Mouse (Mus musculus): Measurements from ENCODE around the gene Katna1. TPM values are rescaled to one million over a fixed set of nuclear protein-coding genes. Genes with fewer than 3 reads are reported as not detected.
A peak's percentile ranks its signal among the peaks of the same experiment; 100 is the strongest.

Gene Katna1
- total RNA-seq, 4 experiments from 2014 or later, result 10.1 to 14.0 (median 13.7) TPM

GRCm38 (mm10) chr10:7779751-7780237 is 54.0 kb downstream of the Katna1 start:
- no peak for DNase-seq (ENCODE audit: low spot score)

- peak; percentile 82 for DNase-seq (ENCODE audit: low spot score)
Measured at GRCm38 (mm10) chr10:7780238-7781176, 54.7 kb downstream of the Katna1 start.

DNA sequence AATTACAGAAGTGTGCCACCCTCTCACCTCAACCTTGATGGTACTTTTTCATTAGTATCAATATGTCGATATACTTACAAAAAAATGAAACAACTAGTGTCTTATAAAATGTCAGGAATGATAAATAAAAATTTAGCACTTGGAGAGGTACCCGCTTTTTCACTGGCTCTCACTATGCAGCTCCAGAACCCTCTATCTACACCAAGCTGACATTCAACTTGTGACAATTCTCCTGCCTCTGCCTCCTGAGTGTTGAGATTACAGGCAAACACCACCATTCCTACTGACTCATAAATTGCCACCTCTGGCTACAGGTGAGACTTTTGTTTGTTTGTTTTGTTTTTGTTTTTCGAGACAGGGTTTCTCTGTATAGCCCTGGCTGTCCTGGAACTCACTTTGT is 55.4 kb downstream of the Katna1 start:
- no peak for DNase-seq (ENCODE audit: low spot score)

DNA sequence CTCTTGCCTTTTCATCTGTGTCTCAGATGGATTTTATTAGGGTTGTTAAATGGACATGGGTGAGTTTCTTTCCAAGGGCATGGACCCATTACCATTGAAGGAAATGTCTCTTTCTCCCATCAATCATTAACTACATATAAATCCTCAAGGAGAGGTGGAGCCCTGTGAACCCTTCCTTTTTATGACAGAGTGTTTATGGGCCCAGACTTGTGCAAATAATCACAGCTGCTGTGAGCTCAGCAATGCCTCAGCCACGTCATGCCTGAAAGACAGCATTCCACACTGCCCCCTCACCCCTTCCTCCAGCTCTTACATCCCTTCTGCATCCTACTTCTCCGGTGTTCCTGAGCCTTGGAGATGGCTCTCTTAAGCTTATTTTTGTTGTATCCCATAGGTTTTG is 61.5 kb downstream of the Katna1 start:
- no peak for DNase-seq (ENCODE audit: low spot score)

DNA sequence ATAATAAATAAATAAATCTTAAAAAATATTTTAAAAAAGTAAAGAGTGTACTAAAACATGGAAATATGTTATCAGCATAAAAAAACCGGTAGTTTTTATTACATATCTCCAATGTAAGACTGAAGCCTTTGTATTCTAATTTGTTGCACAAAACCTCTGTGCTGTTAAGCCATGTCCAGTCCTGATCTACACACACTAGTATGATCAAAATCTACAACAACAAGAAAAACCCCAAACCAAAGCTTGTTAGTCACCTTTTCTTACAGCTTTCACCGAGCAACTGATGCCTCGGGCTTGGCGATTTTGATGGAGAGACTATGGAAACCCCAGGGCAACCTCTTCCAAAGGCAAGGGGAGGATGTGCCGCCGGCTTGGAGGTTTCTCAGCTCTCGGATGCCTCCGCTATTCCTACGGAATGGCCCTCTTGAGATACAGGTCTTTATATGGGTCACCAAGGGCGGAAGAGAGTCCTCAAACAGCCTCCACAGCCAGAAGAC is 66.5 kb downstream of the Katna1 start:
- DNase-seq (ENCODE audit: low spot score), result no peak

- DNase-seq (ENCODE audit: low spot score), result peak; percentile 86
Measured at GRCm38 (mm10) chr10:7792751-7793385, 67.1 kb downstream of the Katna1 start, which contains the start of the genes Ginm1 and Ppil4. Gene Ginm1, minus strand, starts transcription at chr10:7792824. Gene Ppil4, plus strand, starts transcription at chr10:7792891.

GRCm38 (mm10) chr10:7801258-7801657 is 75.5 kb downstream of the Katna1 start:
- no peak for DNase-seq (ENCODE audit: low spot score)

- DNase-seq (ENCODE audit: low spot score), result no peak
Measured at GRCm38 (mm10) chr10:7802519-7803140, 76.8 kb downstream of the Katna1 start.

- DNase-seq (ENCODE audit: low spot score), result peak; percentile 69
Measured at GRCm38 (mm10) chr10:7809937-7810336, 84.1 kb downstream of the Katna1 start.

Other genes with a start within 250 kb of the Katna1 start
- 1 to 10 TPM; 2.8 to 6.1 (median 3.8) TPM for gene Lrp11, start 136.2 kb upstream of the Katna1 start, total RNA-seq (2022)
- gene Nup43, start 58.5 kb upstream of the Katna1 start, total RNA-seq (2022), result 1 to 10 TPM; 4.9 to 7.1 (median 6.0) TPM
- 100 to 1,000 TPM in 1 of 4 experiments, 10 to 100 TPM in 3; 94.3 to 102 (median 98.0) TPM for gene Pcmt1, start 44.9 kb upstream of the Katna1 start, total RNA-seq (2022)
- gene Lats1, start 44.8 kb upstream of the Katna1 start, total RNA-seq (2022), result 10 to 100 TPM; 10.5 to 12.1 (median 10.8) TPM
- 100 to 1,000 TPM in 2 of 4 experiments, 10 to 100 TPM in 2; 94.3 to 115 (median 102) TPM for gene Ginm1, start 66.8 kb downstream of the Katna1 start, total RNA-seq (2022)
- 10 to 100 TPM; 10.3 to 15.9 (median 13.5) TPM for gene Ppil4, start 66.9 kb downstream of the Katna1 start, total RNA-seq (2022)
- gene Zc3h12d, start 106.5 kb downstream of the Katna1 start, total RNA-seq (2022), result under 1 TPM; 0.14 to 0.26 (median 0.23) TPM
- gene Tab2, start 230.2 kb downstream of the Katna1 start, total RNA-seq (2022), result 10 to 100 TPM; 48.7 to 54.6 (median 51.3) TPM